In genomic region chr3:129798551-129798950, GRCm38 (mm10) we compare ENCODE assay signal across 29 mouse cellular contexts. TPM values are rescaled to one million over a fixed set of nuclear protein-coding genes. Genes with fewer than 3 reads are reported as not detected.
DNase-seq lines count a peak whose midpoint lies in the region; ATAC-seq and TF ChIP-seq lines count a peak whose summit lies in the region.
"Had no signal": no experiment of that assay in that cellular context is flagged by ENCODE, and none has a peak within 500 bp of the region (broad histone marks: within the 10 kb centered on the region; RNA-seq: fewer than 3 reads in every experiment).

No protein-coding gene starts in this region.

- ATAC-seq in heart, embryonic 12.5 days (ENCODE audit: insufficient number of reproducible peaks, low FRiP score), result no peak
- ATAC-seq in heart, embryonic 11.5 days (replicated peaks; ENCODE audit: insufficient number of reproducible peaks, low FRiP score, low TSS enrichment), result no peak
- ATAC-seq in heart, postnatal 0 days (ENCODE audit: insufficient read depth, low read depth), result peak; percentile 58; the same call in 1 of the 2 replicates
- ATAC-seq: forebrain, embryonic 14.5 days had no signal

- DNase-seq in heart, postnatal 0 days (ENCODE audit: low spot score), result peak; percentile 12
- no peak for DNase-seq in heart, adult 2 months
- DNase-seq in kidney, adult 2 months, result no peak
- DNase-seq in kidney, adult 9 months, result no peak
- no peak for DNase-seq in frontal cortex, adult 2 months (ENCODE audit: extremely low spot score in 1 of 2, low spot score in 1 of 2)
- DNase-seq: adrenal gland, adult 2 months; adrenal gland, postnatal 10 days; adrenal gland, postnatal 25 days; cerebellum, adult 11 months; cerebellum, adult 18-20 months; cerebellum, adult 8-10 months; cerebellum, adult 9-11 months; cerebellum, postnatal 14 days; cerebellum, postnatal 36 days; embryo, embryonic 11 days had no signal

- no peaks in the 10 kb centered on the region for H3K27me3 ChIP-seq in heart, embryonic 12.5 days (replicated peaks)
- H3K27me3 ChIP-seq in heart, embryonic 11.5 days (ENCODE audit: control insufficient read depth, insufficient read depth, low read length), result no peaks in the 10 kb centered on the region
- H3K27me3 ChIP-seq in heart, postnatal 0 days (ENCODE audit: control insufficient read depth, insufficient read depth, low read length), result no peaks in the 10 kb centered on the region
- no peaks in the 10 kb centered on the region for H3K27me3 ChIP-seq in heart, adult 2 months (ENCODE audit: control insufficient read depth, insufficient read depth, low read length)
- no peaks in the 10 kb centered on the region for H3K27me3 ChIP-seq in kidney, adult 2 months (replicated peaks; ENCODE audit: control insufficient read depth, insufficient read depth, low read length)
- H3K27me3 ChIP-seq: embryonic facial prominence, embryonic 13.5 days; embryonic facial prominence, embryonic 15.5 days; forebrain, embryonic 12.5 days had no signal

- peaks cover 5% of the 10 kb centered on the region; the same call in 1 of the 2 replicates for H3K4me1 ChIP-seq in heart, embryonic 12.5 days (replicated peaks)
- H3K4me1 ChIP-seq in heart, embryonic 11.5 days (ENCODE audit: control insufficient read depth, insufficient read depth, low read length), result no peaks in the 10 kb centered on the region
- no peaks in the 10 kb centered on the region for H3K4me1 ChIP-seq in heart, postnatal 0 days (ENCODE audit: control insufficient read depth, insufficient read depth)
- no peaks in the 10 kb centered on the region for H3K4me1 ChIP-seq in heart, adult 2 months (ENCODE audit: control insufficient read depth, insufficient read depth, low read length)
- H3K4me1 ChIP-seq in kidney, adult 2 months (ENCODE audit: control insufficient read depth, insufficient read depth, low read length), result peaks cover 14% of the 10 kb centered on the region
- H3K4me1 ChIP-seq: embryonic facial prominence, embryonic 13.5 days; embryonic facial prominence, embryonic 15.5 days; forebrain, embryonic 10.5 days; forebrain, embryonic 12.5 days had no signal

- no peaks in the 10 kb centered on the region for H3K36me3 ChIP-seq in heart, embryonic 12.5 days
- H3K36me3 ChIP-seq in heart, embryonic 11.5 days (ENCODE audit: control insufficient read depth, insufficient read depth, low read length), result no peaks in the 10 kb centered on the region
- H3K36me3 ChIP-seq in heart, postnatal 0 days (replicated peaks; ENCODE audit: control insufficient read depth, insufficient read depth, low read length), result no peaks in the 10 kb centered on the region
- no peaks in the 10 kb centered on the region for H3K36me3 ChIP-seq in heart, adult 2 months (ENCODE audit: control insufficient read depth, insufficient read depth, low read length)
- H3K36me3 ChIP-seq in kidney, adult 2 months (ENCODE audit: control insufficient read depth, insufficient read depth, low read length), result no peaks in the 10 kb centered on the region
- H3K36me3 ChIP-seq: embryonic facial prominence, embryonic 13.5 days; embryonic facial prominence, embryonic 15.5 days; forebrain, embryonic 10.5 days; forebrain, embryonic 12.5 days had no signal

- WGBS in heart, embryonic 12.5 days, result 44% methylated on average over 11 of the region's 11 CpGs
- whole genome bisulfite sequencing in heart, embryonic 11.5 days (ENCODE audit: insufficient replicate concordance), result 45% methylated on average over 11 of the region's 11 CpGs
- 41% methylated on average over 11 of the region's 11 CpGs for WGBS in heart, postnatal 0 days
- WGBS in heart, adult 2 months, result 52% methylated on average over 11 of the region's 11 CpGs
- 75% methylated on average over 11 of the region's 11 CpGs for WGBS in kidney, adult 2 months

- no peaks in the 10 kb centered on the region for H3K9me3 ChIP-seq in heart, embryonic 12.5 days (replicated peaks)
- H3K9me3 ChIP-seq in heart, embryonic 11.5 days (replicated peaks; ENCODE audit: control insufficient read depth, low read length), result no peaks in the 10 kb centered on the region
- no peaks in the 10 kb centered on the region for H3K9me3 ChIP-seq in heart, postnatal 0 days (replicated peaks; ENCODE audit: control insufficient read depth, low read length)
- H3K9me3 ChIP-seq: embryonic facial prominence, embryonic 13.5 days; embryonic facial prominence, embryonic 15.5 days; forebrain, embryonic 10.5 days; forebrain, embryonic 12.5 days had no signal

- no peak for TF ChIP-seq EP300 in heart, postnatal 0 days (IDR thresholded peaks at IDR 0.05; ENCODE audit: low read depth)
- no peak for TF ChIP-seq EP300 in heart, adult 2 months (IDR thresholded peaks at IDR 0.05; ENCODE audit: insufficient read depth, low read depth, low read length)

- TF ChIP-seq POLR2A in heart, adult 2 months (IDR thresholded peaks at IDR 0.05; ENCODE audit: insufficient read depth, low read depth, low read length), result no peak
- no peak for TF ChIP-seq POLR2A in kidney, adult 2 months (IDR thresholded peaks at IDR 0.05; ENCODE audit: low read depth, low read length)

- H3K79me2 ChIP-seq in heart, adult 2 months (replicated peaks; ENCODE audit: control insufficient read depth, insufficient read depth, low read length), result no peaks in the 10 kb centered on the region

- TF ChIP-seq CTCF in heart, postnatal 0 days (IDR thresholded peaks at IDR 0.05; ENCODE audit: low read depth), result no peak
- no peak for TF ChIP-seq CTCF in heart, adult 2 months (IDR thresholded peaks at IDR 0.05)
- TF ChIP-seq CTCF in kidney, adult 2 months (conservative IDR thresholded peaks at IDR 0.05; ENCODE audit: insufficient read depth, insufficient read length, low read depth, low read length), result no peak

- intact Hi-C loops in heart, adult 2 months (cut with DNase I), result no loop called here

- H3K4me2 ChIP-seq in heart, embryonic 12.5 days, result peak overlapping the region; percentile 25; the same call in 1 of the 2 replicates
- H3K4me2 ChIP-seq in heart, embryonic 11.5 days, result no peak overlapping the region
- no peak overlapping the region for H3K4me2 ChIP-seq in heart, postnatal 0 days (ENCODE audit: low read depth, low read length)
- H3K4me2 ChIP-seq: embryonic facial prominence, embryonic 13.5 days; embryonic facial prominence, embryonic 15.5 days; forebrain, embryonic 12.5 days had no signal

- H3K4me3 ChIP-seq in heart, embryonic 12.5 days, result no peak overlapping the region
- no peak overlapping the region for H3K4me3 ChIP-seq in heart, embryonic 11.5 days (ENCODE audit: low read depth, low read length)
- no peak overlapping the region for H3K4me3 ChIP-seq in heart, postnatal 0 days (ENCODE audit: low read depth, low read length)
- H3K4me3 ChIP-seq in heart, adult 2 months, result no peak overlapping the region
- peak overlapping the region; percentile 10; the same call in 1 of the 2 replicates for H3K4me3 ChIP-seq in kidney, adult 2 months (ENCODE audit: insufficient read depth, low read depth, low read length)
- H3K4me3 ChIP-seq: embryonic facial prominence, embryonic 13.5 days; embryonic facial prominence, embryonic 15.5 days; erythroblast, embryonic 14.5 days; forebrain, embryonic 10.5 days; forebrain, embryonic 12.5 days had no signal

- H3K27ac ChIP-seq in heart, embryonic 12.5 days (ENCODE audit: poor library complexity, severe bottlenecking), result no peak overlapping the region
- no peak overlapping the region for H3K27ac ChIP-seq in heart, embryonic 11.5 days (ENCODE audit: low read depth, low read length)
- H3K27ac ChIP-seq in heart, postnatal 0 days (ENCODE audit: low read depth), result no peak overlapping the region
- no peak overlapping the region for H3K27ac ChIP-seq in heart, adult 2 months
- H3K27ac ChIP-seq in kidney, adult 2 months (ENCODE audit: insufficient read depth, low read depth, low read length), result peak overlapping the region; percentile 68; the same call in 1 of the 2 replicates
- H3K27ac ChIP-seq: embryonic facial prominence, embryonic 13.5 days; embryonic facial prominence, embryonic 15.5 days; forebrain, embryonic 10.5 days; forebrain, embryonic 12.5 days had no signal

- no peak overlapping the region for H3K9ac ChIP-seq in heart, embryonic 12.5 days
- no peak overlapping the region for H3K9ac ChIP-seq in heart, embryonic 11.5 days (ENCODE audit: low read depth, low read length)
- H3K9ac ChIP-seq in heart, postnatal 0 days (replicated peaks; ENCODE audit: low read depth, low read length), result no peak overlapping the region
- no peak overlapping the region for H3K9ac ChIP-seq in heart, adult 2 months (ENCODE audit: low read depth, low read length)
- H3K9ac ChIP-seq: embryonic facial prominence, embryonic 13.5 days; embryonic facial prominence, embryonic 15.5 days; forebrain, embryonic 12.5 days had no signal

RNA-seq across cellular contexts. Expression of gene Lrit3, which starts 5.3 kb away (rescaled TPM):
- polyA plus RNA-seq in heart, embryonic 12.5 days (2016; fragmentation: Nextera tagmentation; extraction: Ambion mirVana), result not detected in 2 replicates
- not detected in 2 replicates for polyA plus RNA-seq in heart, embryonic 11.5 days (2014; fragmentation: Nextera tagmentation; extraction: Ambion mirVana)
- not detected in 2 replicates for total RNA-seq in heart, postnatal 0 days (2014; rRNA removed; ENCODE audit: low replicate concordance)
- polyA plus RNA-seq in heart, postnatal 0 days (2015; fragmentation: Nextera tagmentation; extraction: Ambion mirVana), result not detected in 2 replicates
- total RNA-seq in heart, adult 2 months (2021), result not detected
- polyA plus RNA-seq in heart, adult 2 months (2012; rRNA removed), result not detected in 2 replicates
- 0.16 and 0.33 TPM in 2 replicates for polyA plus RNA-seq in kidney, adult 2 months (2012; rRNA removed)
- polyA plus RNA-seq in frontal cortex, adult 2 months (2012; rRNA removed), result 0.13 and 0.16 TPM in 2 replicates
- total RNA-seq: adrenal gland, adult 2 months; adrenal gland, postnatal 10 days; adrenal gland, postnatal 25 days; adrenal gland, postnatal 4 days; common myeloid progenitor, adult 5-6 weeks; ES-E14; MEL had no signal
- polyA plus RNA-seq: adrenal gland, adult 2 months; C2C12; embryonic facial prominence, embryonic 11.5 days; embryonic facial prominence, embryonic 13.5 days; embryonic facial prominence, embryonic 15.5 days; erythroblast, embryonic 14.5 days; forebrain, embryonic 10.5 days; forebrain, embryonic 12.5 days; forebrain, embryonic 14.5 days had no signal

RNA-seq across cellular contexts. Expression of gene Rrh, which starts 23.8 kb away (rescaled TPM):
- 0.05 and 0.06 TPM in 2 replicates for polyA plus RNA-seq in heart, embryonic 12.5 days (2016; fragmentation: Nextera tagmentation; extraction: Ambion mirVana)
- polyA plus RNA-seq in heart, embryonic 11.5 days (2014; fragmentation: Nextera tagmentation; extraction: Ambion mirVana), result not detected in 2 replicates
- total RNA-seq in heart, postnatal 0 days (2014; rRNA removed; ENCODE audit: low replicate concordance), result not detected in 2 replicates
- 0.11 TPM in 1 of 2 replicates, not detected in the other for polyA plus RNA-seq in heart, postnatal 0 days (2015; fragmentation: Nextera tagmentation; extraction: Ambion mirVana)
- not detected for total RNA-seq in heart, adult 2 months (2021)
- not detected in 2 replicates for polyA plus RNA-seq in heart, adult 2 months (2012; rRNA removed)
- not detected in 2 replicates for polyA plus RNA-seq in kidney, adult 2 months (2012; rRNA removed)
- 0.66 and 0.86 TPM in 2 replicates for polyA plus RNA-seq in frontal cortex, adult 2 months (2012; rRNA removed)
- polyA plus RNA-seq: adrenal gland, adult 2 months; erythroblast, embryonic 14.5 days had no signal

RNA-seq across cellular contexts. Expression of gene Gar1, which starts 32.6 kb away (rescaled TPM):
- 52.2 and 59.5 TPM in 2 replicates for polyA plus RNA-seq in heart, embryonic 12.5 days (2016; fragmentation: Nextera tagmentation; extraction: Ambion mirVana)
- 24.3 and 27.7 TPM in 2 replicates for polyA plus RNA-seq in heart, embryonic 11.5 days (2014; fragmentation: Nextera tagmentation; extraction: Ambion mirVana)
- 0.11 and 0.85 TPM in 2 replicates for total RNA-seq in heart, postnatal 0 days (2014; rRNA removed; ENCODE audit: low replicate concordance)
- 14.7 and 15.6 TPM in 2 replicates for polyA plus RNA-seq in heart, postnatal 0 days (2015; fragmentation: Nextera tagmentation; extraction: Ambion mirVana)
- 10 to 100 TPM; 16.6 to 23.0 TPM for total RNA-seq in heart, adult 2 months (2021)
- polyA plus RNA-seq in heart, adult 2 months (2012; rRNA removed), result 11.4 and 19.7 TPM in 2 replicates
- polyA plus RNA-seq in kidney, adult 2 months (2012; rRNA removed), result 16.0 and 28.6 TPM in 2 replicates
- polyA plus RNA-seq in frontal cortex, adult 2 months (2012; rRNA removed), result 53.9 and 54.8 TPM in 2 replicates

RNA-seq across cellular contexts. Expression of gene Cfi, which starts 37.1 kb away (rescaled TPM):
- 2.0 and 2.8 TPM in 2 replicates for polyA plus RNA-seq in heart, embryonic 12.5 days (2016; fragmentation: Nextera tagmentation; extraction: Ambion mirVana)
- 1.3 and 2.8 TPM in 2 replicates for polyA plus RNA-seq in heart, embryonic 11.5 days (2014; fragmentation: Nextera tagmentation; extraction: Ambion mirVana)
- 0.27 and 2.4 TPM in 2 replicates for total RNA-seq in heart, postnatal 0 days (2014; rRNA removed; ENCODE audit: low replicate concordance)
- polyA plus RNA-seq in heart, postnatal 0 days (2015; fragmentation: Nextera tagmentation; extraction: Ambion mirVana), result 1.0 TPM in 2 replicates
- total RNA-seq in heart, adult 2 months (2021), result under 1 TPM; 0.27 to 0.55 TPM
- 0.23 and 0.31 TPM in 2 replicates for polyA plus RNA-seq in heart, adult 2 months (2012; rRNA removed)
- polyA plus RNA-seq in kidney, adult 2 months (2012; rRNA removed), result 10.3 and 11.2 TPM in 2 replicates
- polyA plus RNA-seq in frontal cortex, adult 2 months (2012; rRNA removed), result 0.06 TPM in 1 of 2 replicates, not detected in the other
- total RNA-seq: adrenal gland, postnatal 25 days; common myeloid progenitor, adult 5-6 weeks; ES-E14; MEL had no signal
- polyA plus RNA-seq: C2C12 had no signal

RNA-seq across cellular contexts. Expression of gene Egf, which starts 43.4 kb away (rescaled TPM):
- polyA plus RNA-seq in heart, embryonic 12.5 days (2016; fragmentation: Nextera tagmentation; extraction: Ambion mirVana), result 1.7 and 2.1 TPM in 2 replicates
- polyA plus RNA-seq in heart, embryonic 11.5 days (2014; fragmentation: Nextera tagmentation; extraction: Ambion mirVana), result 0.79 and 1.4 TPM in 2 replicates
- total RNA-seq in heart, postnatal 0 days (2014; rRNA removed; ENCODE audit: low replicate concordance), result 2.6 and 12.4 TPM in 2 replicates
- polyA plus RNA-seq in heart, postnatal 0 days (2015; fragmentation: Nextera tagmentation; extraction: Ambion mirVana), result 1.9 and 2.4 TPM in 2 replicates
- total RNA-seq in heart, adult 2 months (2021), result 1 to 10 TPM; 1.3 to 3.1 TPM
- 5.4 and 12.9 TPM in 2 replicates for polyA plus RNA-seq in heart, adult 2 months (2012; rRNA removed)
- 917 and 1,191 TPM in 2 replicates for polyA plus RNA-seq in kidney, adult 2 months (2012; rRNA removed)
- 6.4 and 7.7 TPM in 2 replicates for polyA plus RNA-seq in frontal cortex, adult 2 months (2012; rRNA removed)
- polyA plus RNA-seq: erythroblast, embryonic 14.5 days had no signal
